Mouse (Mus musculus) ES-Bruce4 (cell line): ENCODE measurements around the gene Txnrd1. TPM values are rescaled to one million over a fixed set of nuclear protein-coding genes. Genes with fewer than 3 reads are reported as not detected.

ENCODE experiments used
- H3K27ac ChIP-seq: 2 replicates; pipeline ENCODE4 v1.5.1; 2012; ENCODE audit warnings: low read length, inconsistent platforms; ENCODE audit not compliant: insufficient read depth
- H3K27me3 ChIP-seq: 2 replicates; pipeline ENCODE4 v1.6.1; 2012; ENCODE audit warnings: mild to moderate bottlenecking, low read length, inconsistent platforms; ENCODE audit not compliant: control insufficient read depth, poor library complexity, insufficient read depth, severe bottlenecking
- H3K36me3 ChIP-seq: 2 replicates; pipeline ENCODE4 v1.6.1; 2012; ENCODE audit warnings: inconsistent platforms, mild to moderate bottlenecking, low read length, moderate library complexity; ENCODE audit not compliant: control insufficient read depth, poor library complexity, insufficient read depth, severe bottlenecking
- H3K4me1 ChIP-seq: one replicate; pipeline ENCODE4 v1.8.1; 2011; ENCODE audit warnings: low read length; ENCODE audit not compliant: control insufficient read depth, insufficient read depth
- H3K4me3 ChIP-seq: 2 replicates; pipeline ENCODE4 v1.5.1; 2011; ENCODE audit warnings: low read depth, mild to moderate bottlenecking, low read length
- H3K9ac ChIP-seq: 2 replicates; pipeline ENCODE4 v1.6.1; 2012; ENCODE audit warnings: low read depth, mild to moderate bottlenecking, inconsistent platforms; ENCODE audit not compliant: poor library complexity, severe bottlenecking
- H3K9me3 ChIP-seq: replicated peaks from 2 replicates; pipeline ENCODE4 v1.6.1; 2012; ENCODE audit warnings: mild to moderate bottlenecking, low read length, inconsistent platforms; ENCODE audit not compliant: control insufficient read depth, poor library complexity, insufficient read depth, severe bottlenecking
- CTCF ChIP-seq: IDR thresholded peaks from one replicate; pipeline ENCODE4 v1.8.1; 2011; ENCODE audit warnings: low read depth, low read length
- EP300 ChIP-seq: IDR thresholded peaks from 2 replicates; pipeline ENCODE4 v1.6.1; 2011; ENCODE audit warnings: low read depth, low read length; ENCODE audit not compliant: insufficient read depth
- POLR2A ChIP-seq: IDR thresholded peaks from one replicate; pipeline ENCODE4 v1.8.1; 2011; ENCODE audit warnings: low read length; ENCODE audit not compliant: insufficient read depth
- polyA plus RNA-seq: library from polyadenylated mRNA; stranded (reverse); fragments of >200 nt; gene quantifications from 2 replicates; pipeline ENCODE4 v1.2.4, GENCODE M21; 2011; ENCODE audit warnings: low read depth; ENCODE audit not compliant: missing spikeins, insufficient read depth, insufficient read length

The Txnrd1 gene
- 260 and 284 TPM in 2 replicates for polyA plus RNA-seq

GRCm38 (mm10) chr10:82833926-82834325 lies at the start of gene Txnrd1:
TSS of gene Txnrd1 (plus strand) at chr10:82833951.
- TF ChIP-seq CTCF (no peak), EP300 (no peak), POLR2A (no peak)
- H3K36me3 ChIP-seq = no peaks in the 10 kb centered on the region
- no peak within 1 kb of the TSS for H3K4me3 ChIP-seq
- H3K9ac ChIP-seq = no peak within 1 kb of the TSS
- no peaks in the 10 kb centered on the region for H3K27me3 ChIP-seq
- no peaks in the 10 kb centered on the region for H3K4me1 ChIP-seq
- no peaks in the 10 kb centered on the region for H3K9me3 ChIP-seq
- H3K27ac ChIP-seq = no peak within 1 kb of the TSS

GRCm38 (mm10) chr10:82789181-82789580 lies 44.6 kb upstream of the Txnrd1 start:
- H3K27ac ChIP-seq = no peak overlapping the region
- H3K4me1 ChIP-seq = no peaks in the 10 kb centered on the region
- no peaks in the 10 kb centered on the region for H3K27me3 ChIP-seq
- no peaks in the 10 kb centered on the region for H3K36me3 ChIP-seq
- no peaks in the 10 kb centered on the region for H3K9me3 ChIP-seq
- no peak for TF ChIP-seq POLR2A
- TF ChIP-seq EP300 = no peak
- no peak for TF ChIP-seq CTCF
- no peak overlapping the region for H3K9ac ChIP-seq
- H3K4me3 ChIP-seq = no peak overlapping the region

GRCm38 (mm10) chr10:82790504-82790903 lies 43.2 kb upstream of the Txnrd1 start:
- no peaks in the 10 kb centered on the region for H3K9me3 ChIP-seq
- H3K4me3 ChIP-seq = no peak overlapping the region
- no peak overlapping the region for H3K9ac ChIP-seq
- H3K27me3 ChIP-seq = no peaks in the 10 kb centered on the region
- H3K36me3 ChIP-seq = no peaks in the 10 kb centered on the region
- no peak overlapping the region for H3K27ac ChIP-seq
- TF ChIP-seq CTCF (no peak), EP300 (0 out of 2 replicates have a peak, but pooled peaks have one; percentile 58)
- no peaks in the 10 kb centered on the region for H3K4me1 ChIP-seq

- H3K9me3 ChIP-seq = no peaks in the 10 kb centered on the region
- no peak overlapping the region for H3K4me3 ChIP-seq
- TF ChIP-seq CTCF = no peak
- TF ChIP-seq POLR2A = no peak
- H3K27me3 ChIP-seq = no peaks in the 10 kb centered on the region
- no peaks in the 10 kb centered on the region for H3K36me3 ChIP-seq
- H3K27ac ChIP-seq = no peak overlapping the region
- H3K9ac ChIP-seq = no peak overlapping the region
- H3K4me1 ChIP-seq = peaks cover 2% of the 10 kb centered on the region
Measured at GRCm38 (mm10) chr10:82791713-82792112, 42.0 kb upstream of the Txnrd1 start.

GRCm38 (mm10) chr10:82792311-82792710 lies 41.4 kb upstream of the Txnrd1 start:
- Histone ChIP-seq H3K27ac (no peak overlapping the region), H3K36me3 (no peaks in the 10 kb centered on the region), H3K4me3 (no peak overlapping the region), H3K9ac (no peak overlapping the region), H3K9me3 (no peaks in the 10 kb centered on the region), H3K27me3 (no peaks in the 10 kb centered on the region), H3K4me1 (peaks cover 4% of the 10 kb centered on the region)
- TF ChIP-seq POLR2A (no peak), EP300 (no peak), CTCF (no peak)

GRCm38 (mm10) chr10:82795071-82795731 lies 38.5 kb upstream of the Txnrd1 start:
- Histone ChIP-seq H3K9ac (peak overlapping the region; percentile 9), H3K9me3 (no peaks in the 10 kb centered on the region), H3K4me3 (peak overlapping the region; percentile 5), H3K4me1 (peaks cover 5% of the 10 kb centered on the region), H3K27me3 (no peaks in the 10 kb centered on the region), H3K27ac (peak overlapping the region; percentile 24), H3K36me3 (no peaks in the 10 kb centered on the region)
- peak; percentile 70; the same call in 1 of the 2 replicates for TF ChIP-seq EP300
- peak; percentile 64 for TF ChIP-seq CTCF
- no peak for TF ChIP-seq POLR2A
